Mouse (Mus musculus) heart, adult 8-10 months (tissue): ENCODE measurements at regions not wholly inside any gene's neighbourhood (a gene's known extent, or its start where the extent isn't known, plus 50 kb on each side); places are given as distances from the start of the nearest gene placed in this dataset.
A peak's percentile ranks its signal among the peaks of the same experiment; 100 is the strongest.

Source experiments
- DNase-seq: peaks from one replicate; pipeline ENCODE4 v3.0.0; 2022; ENCODE audit warnings: low spot score

- no peak for DNase-seq
These were observed 979.5 kb upstream of the Car8 start for GRCm38 (mm10) chr4:9218380-9218779.

- no peak for DNase-seq
These were observed 969.8 kb upstream of the Car8 start for GRCm38 (mm10) chr4:9208606-9209005.

- no peak for DNase-seq
These were observed 961.2 kb upstream of the Car8 start for GRCm38 (mm10) chr4:9200012-9200411.

GRCm38 (mm10) chr4:9196435-9196834 lies 957.6 kb upstream of the Car8 start:
- no peak for DNase-seq

- no peak for DNase-seq
These were observed 954.3 kb upstream of the Car8 start for GRCm38 (mm10) chr4:9193121-9193520.

- DNase-seq: peak; percentile 7
These were observed 946.5 kb upstream of the Car8 start for GRCm38 (mm10) chr4:9185156-9185875.

GRCm38 (mm10) chr4:9184451-9185121 lies 945.7 kb upstream of the Car8 start:
- peak; percentile 37 for DNase-seq

GRCm38 (mm10) chr4:9174365-9174764 lies 935.5 kb upstream of the Car8 start:
- DNase-seq: no peak

GRCm38 (mm10) chr4:9162374-9162773 lies 923.5 kb upstream of the Car8 start:
- no peak for DNase-seq

GRCm38 (mm10) chr4:9161814-9162133 lies 922.9 kb upstream of the Car8 start:
- no peak for DNase-seq

- DNase-seq: no peak
These were observed 922.4 kb upstream of the Car8 start for GRCm38 (mm10) chr4:9161068-9161813.

- no peak for DNase-seq
These were observed 908.9 kb upstream of the Car8 start for GRCm38 (mm10) chr4:9147732-9148131.

- DNase-seq: no peak
These were observed 905.7 kb upstream of the Car8 start for GRCm38 (mm10) chr4:9144226-9145215.

- no peak for DNase-seq
These were observed 904.2 kb upstream of the Car8 start for GRCm38 (mm10) chr4:9143087-9143486.

GRCm38 (mm10) chr4:9141946-9142683 lies 903.3 kb upstream of the Car8 start:
- no peak for DNase-seq

GRCm38 (mm10) chr4:9140691-9141090 lies 901.9 kb upstream of the Car8 start:
- DNase-seq: no peak

- DNase-seq: no peak
These were observed 897.8 kb upstream of the Car8 start for GRCm38 (mm10) chr4:9136657-9137056.

GRCm38 (mm10) chr4:9136188-9136569 lies 897.3 kb upstream of the Car8 start:
- DNase-seq: no peak

- peak; percentile 88 for DNase-seq
These were observed 896.8 kb upstream of the Car8 start for GRCm38 (mm10) chr4:9135481-9136187.

- peak; percentile 52 for DNase-seq
These were observed 894.9 kb upstream of the Car8 start for GRCm38 (mm10) chr4:9133695-9134094.
